Mouse (Mus musculus): ENCODE results near the gene A4galt. TPM values are rescaled to one million over a fixed set of nuclear protein-coding genes. Genes with fewer than 3 reads are reported as not detected.

The A4galt gene
- polyA plus RNA-seq, 1 experiment from 2014 or later: 0.28 TPM

- no peak overlapping the region for H3K4me2 ChIP-seq (ENCODE audit: low read depth, low read length)
- H3K27ac ChIP-seq (replicated peaks; ENCODE audit: low read depth, low read length): no peak overlapping the region
- peaks cover 17% of the 10 kb centered on the region for H3K27me3 ChIP-seq (ENCODE audit: control insufficient read depth, insufficient read depth, low read length)
- no peak overlapping the region for H3K4me3 ChIP-seq (ENCODE audit: low read depth, low read length)
- DNase-seq (ENCODE audit: low spot score) (no peak), ATAC-seq (replicated peaks; ENCODE audit: insufficient number of reproducible peaks, low FRiP score, low TSS enrichment, low read depth) (no peak)
- H3K9me3 ChIP-seq (replicated peaks; ENCODE audit: control insufficient read depth, low read length): no peaks in the 10 kb centered on the region
- H3K4me1 ChIP-seq (ENCODE audit: control insufficient read depth, insufficient read depth, low read length): peaks cover 2% of the 10 kb centered on the region; the same call in 1 of the 2 replicates
- H3K36me3 ChIP-seq (replicated peaks; ENCODE audit: control insufficient read depth, insufficient read depth, low read depth, low read length): no peaks in the 10 kb centered on the region
- WGBS: 90% methylated on average over 12 of the region's 12 CpGs
- no peak overlapping the region for H3K9ac ChIP-seq (replicated peaks; ENCODE audit: low read length)
These were observed 1.9 kb downstream of the A4galt start for GRCm38 (mm10) chr15:83249535-83250287.

DNA sequence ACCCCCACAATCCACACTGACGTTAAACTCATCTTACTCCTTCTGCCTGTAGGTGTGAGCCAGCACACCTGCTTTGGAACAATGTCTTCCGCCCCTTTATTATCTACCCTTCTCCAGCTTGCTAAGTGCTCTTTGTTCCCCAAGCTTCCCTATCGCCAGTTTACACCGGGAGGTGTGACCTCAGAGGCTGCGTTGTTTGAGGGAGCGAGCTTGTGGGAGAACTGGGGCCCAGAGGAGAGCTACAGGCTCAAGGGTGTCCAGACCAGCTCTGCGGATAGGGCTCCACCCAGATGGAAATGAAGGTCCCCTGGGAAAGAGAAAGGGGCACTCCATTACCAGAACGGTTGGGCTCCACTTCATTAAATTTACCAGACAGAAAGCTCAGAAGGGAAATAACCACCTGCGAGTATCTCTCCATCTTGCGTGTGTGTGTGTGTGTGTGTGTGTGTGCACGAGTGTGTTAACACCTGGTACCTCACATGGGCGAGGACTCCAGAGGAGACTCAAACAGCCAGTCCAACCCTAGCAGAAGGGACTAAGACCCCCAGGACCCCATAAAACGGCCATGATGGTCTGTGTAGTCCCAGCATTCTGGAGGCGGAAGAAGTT, 3.2 kb downstream of the A4galt start:
- no peak overlapping the region for H3K4me3 ChIP-seq (ENCODE audit: low read depth, low read length)
- H3K9me3 ChIP-seq (replicated peaks; ENCODE audit: control insufficient read depth, low read length): no peaks in the 10 kb centered on the region
- no peak overlapping the region for H3K4me2 ChIP-seq (ENCODE audit: low read depth, low read length)
- WGBS: 66% methylated on average over 14 of the region's 14 CpGs
- H3K9ac ChIP-seq (replicated peaks; ENCODE audit: low read length): no peak overlapping the region
- H3K4me1 ChIP-seq (ENCODE audit: control insufficient read depth, insufficient read depth, low read length): peaks cover 2% of the 10 kb centered on the region; the same call in 1 of the 2 replicates
- ATAC-seq (replicated peaks; ENCODE audit: insufficient number of reproducible peaks, low FRiP score, low TSS enrichment, low read depth): no peak
- no peaks in the 10 kb centered on the region for H3K36me3 ChIP-seq (replicated peaks; ENCODE audit: control insufficient read depth, insufficient read depth, low read depth, low read length)
- H3K27me3 ChIP-seq (ENCODE audit: control insufficient read depth, insufficient read depth, low read length): peaks cover 17% of the 10 kb centered on the region
- H3K27ac ChIP-seq (replicated peaks; ENCODE audit: low read depth, low read length): no peak overlapping the region
- DNase-seq (ENCODE audit: low spot score): no peak

DNA sequence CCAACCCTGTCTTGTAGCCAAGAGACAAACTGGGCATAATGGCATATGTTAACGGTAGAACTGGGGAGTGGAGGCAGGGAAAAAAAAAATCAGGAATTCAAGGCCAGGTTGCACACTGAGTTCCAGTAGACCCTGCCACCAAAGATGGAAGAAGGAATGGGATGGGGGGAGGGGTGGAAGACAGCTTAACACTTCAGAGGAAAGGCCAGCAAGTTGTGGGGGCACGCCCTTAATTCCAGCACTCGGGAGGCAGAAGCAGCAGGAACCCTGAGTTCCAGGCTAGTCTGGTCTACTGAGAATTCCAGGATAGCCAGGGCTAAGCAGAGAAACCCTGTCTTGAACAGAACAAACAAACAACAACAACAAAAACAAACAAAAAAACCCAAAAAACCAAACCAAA, 7.2 kb downstream of the A4galt start:
- Histone ChIP-seq H3K4me1 (ENCODE audit: control insufficient read depth, insufficient read depth, low read length) (no peaks in the 10 kb centered on the region), H3K9me3 (replicated peaks; ENCODE audit: control insufficient read depth, low read length) (no peaks in the 10 kb centered on the region), H3K4me3 (ENCODE audit: low read depth, low read length) (no peak overlapping the region), H3K4me2 (ENCODE audit: low read depth, low read length) (no peak overlapping the region), H3K9ac (replicated peaks; ENCODE audit: low read length) (no peak overlapping the region), H3K36me3 (replicated peaks; ENCODE audit: control insufficient read depth, insufficient read depth, low read depth, low read length) (no peaks in the 10 kb centered on the region), H3K27me3 (ENCODE audit: control insufficient read depth, insufficient read depth, low read length) (no peaks in the 10 kb centered on the region), H3K27ac (replicated peaks; ENCODE audit: low read depth, low read length) (no peak overlapping the region)
- no peak for DNase-seq (ENCODE audit: low spot score)
- 71% methylated on average over 3 of the region's 3 CpGs for WGBS
- no peak for ATAC-seq (replicated peaks; ENCODE audit: insufficient number of reproducible peaks, low FRiP score, low TSS enrichment, low read depth)

GRCm38 (mm10) chr15:83241961-83242680, 9.5 kb downstream of the A4galt start:
- Histone ChIP-seq H3K9me3 (replicated peaks; ENCODE audit: control insufficient read depth, low read length) (no peaks in the 10 kb centered on the region), H3K9ac (replicated peaks; ENCODE audit: low read length) (no peak overlapping the region), H3K4me3 (ENCODE audit: low read depth, low read length) (no peak overlapping the region), H3K27ac (replicated peaks; ENCODE audit: low read depth, low read length) (no peak overlapping the region), H3K27me3 (ENCODE audit: control insufficient read depth, insufficient read depth, low read length) (no peaks in the 10 kb centered on the region), H3K4me2 (ENCODE audit: low read depth, low read length) (no peak overlapping the region), H3K4me1 (ENCODE audit: control insufficient read depth, insufficient read depth, low read length) (no peaks in the 10 kb centered on the region), H3K36me3 (replicated peaks; ENCODE audit: control insufficient read depth, insufficient read depth, low read depth, low read length) (no peaks in the 10 kb centered on the region)
- ATAC-seq (replicated peaks; ENCODE audit: insufficient number of reproducible peaks, low FRiP score, low TSS enrichment, low read depth): no peak
- WGBS: 78% methylated on average over 4 of the region's 4 CpGs
- no peak for DNase-seq (ENCODE audit: low spot score)

DNA sequence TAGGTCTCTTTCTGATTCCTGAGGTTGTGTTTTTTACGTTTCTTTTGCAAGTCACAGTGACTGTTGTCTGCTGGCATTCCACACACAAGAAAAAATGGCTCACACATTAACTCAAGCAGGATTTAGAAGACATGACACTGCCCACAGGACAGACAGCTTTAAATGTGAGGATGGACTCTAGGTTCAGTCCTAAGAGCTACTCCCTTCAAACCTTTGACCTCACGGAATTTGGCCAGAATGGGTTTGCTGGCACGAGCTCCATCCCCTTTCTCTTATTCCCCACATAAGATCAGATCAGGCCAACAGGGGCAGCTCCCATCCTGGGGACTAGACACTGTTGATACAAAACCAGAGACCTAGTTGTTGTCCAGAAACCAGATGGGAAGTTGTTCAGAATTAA, 10.1 kb downstream of the A4galt start:
- ATAC-seq (replicated peaks; ENCODE audit: insufficient number of reproducible peaks, low FRiP score, low TSS enrichment, low read depth) (no peak), DNase-seq (ENCODE audit: low spot score) (no peak)
- no peak overlapping the region for H3K27ac ChIP-seq (replicated peaks; ENCODE audit: low read depth, low read length)
- 85% methylated on average over 3 of the region's 3 CpGs for WGBS
- no peak overlapping the region for H3K9ac ChIP-seq (replicated peaks; ENCODE audit: low read length)
- H3K9me3 ChIP-seq (replicated peaks; ENCODE audit: control insufficient read depth, low read length): no peaks in the 10 kb centered on the region
- H3K27me3 ChIP-seq (ENCODE audit: control insufficient read depth, insufficient read depth, low read length): no peaks in the 10 kb centered on the region
- no peak overlapping the region for H3K4me3 ChIP-seq (ENCODE audit: low read depth, low read length)
- no peaks in the 10 kb centered on the region for H3K36me3 ChIP-seq (replicated peaks; ENCODE audit: control insufficient read depth, insufficient read depth, low read depth, low read length)
- H3K4me2 ChIP-seq (ENCODE audit: low read depth, low read length): no peak overlapping the region
- H3K4me1 ChIP-seq (ENCODE audit: control insufficient read depth, insufficient read depth, low read length): no peaks in the 10 kb centered on the region

GRCm38 (mm10) chr15:83237460-83238243, 13.9 kb downstream of the A4galt start:
- ATAC-seq (replicated peaks; ENCODE audit: insufficient number of reproducible peaks, low FRiP score, low TSS enrichment, low read depth) (no peak), DNase-seq (ENCODE audit: low spot score) (no peak)
- H3K9me3 ChIP-seq (replicated peaks; ENCODE audit: control insufficient read depth, low read length): no peaks in the 10 kb centered on the region
- no peak overlapping the region for H3K4me3 ChIP-seq (ENCODE audit: low read depth, low read length)
- no peak overlapping the region for H3K27ac ChIP-seq (replicated peaks; ENCODE audit: low read depth, low read length)
- H3K4me1 ChIP-seq (ENCODE audit: control insufficient read depth, insufficient read depth, low read length): no peaks in the 10 kb centered on the region
- WGBS: 72% methylated on average over 15 of the region's 15 CpGs
- H3K27me3 ChIP-seq (ENCODE audit: control insufficient read depth, insufficient read depth, low read length): no peaks in the 10 kb centered on the region
- no peak overlapping the region for H3K4me2 ChIP-seq (ENCODE audit: low read depth, low read length)
- no peak overlapping the region for H3K9ac ChIP-seq (replicated peaks; ENCODE audit: low read length)
- H3K36me3 ChIP-seq (replicated peaks; ENCODE audit: control insufficient read depth, insufficient read depth, low read depth, low read length): no peaks in the 10 kb centered on the region

DNA sequence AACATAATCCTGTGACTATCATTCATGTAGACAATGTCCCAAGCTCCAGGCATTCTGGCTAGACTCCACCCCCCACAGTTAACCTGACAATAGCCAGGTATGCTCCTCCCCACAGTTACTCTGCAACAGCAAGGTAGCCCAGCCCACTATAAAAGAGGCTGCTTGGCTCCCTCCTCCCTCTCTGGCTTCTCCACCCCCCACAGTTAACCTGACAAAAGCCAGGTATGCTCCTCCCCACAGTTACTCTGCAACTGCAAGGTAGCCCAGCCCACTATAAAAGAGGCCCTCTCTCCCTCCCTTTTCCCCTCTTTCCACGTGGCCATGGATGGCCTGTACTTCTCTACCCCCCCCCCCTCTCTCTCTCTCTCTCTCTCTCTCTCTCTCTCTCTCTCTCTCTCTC, 14.8 kb downstream of the A4galt start:
- Histone ChIP-seq H3K9ac (replicated peaks; ENCODE audit: low read length) (no peak overlapping the region), H3K4me1 (ENCODE audit: control insufficient read depth, insufficient read depth, low read length) (no peaks in the 10 kb centered on the region), H3K9me3 (replicated peaks; ENCODE audit: control insufficient read depth, low read length) (no peaks in the 10 kb centered on the region), H3K4me3 (ENCODE audit: low read depth, low read length) (no peak overlapping the region), H3K4me2 (ENCODE audit: low read depth, low read length) (no peak overlapping the region), H3K36me3 (replicated peaks; ENCODE audit: control insufficient read depth, insufficient read depth, low read depth, low read length) (no peaks in the 10 kb centered on the region), H3K27me3 (ENCODE audit: control insufficient read depth, insufficient read depth, low read length) (no peaks in the 10 kb centered on the region), H3K27ac (replicated peaks; ENCODE audit: low read depth, low read length) (no peak overlapping the region)
- ATAC-seq (replicated peaks; ENCODE audit: insufficient number of reproducible peaks, low FRiP score, low TSS enrichment, low read depth) (no peak), DNase-seq (ENCODE audit: low spot score) (no peak)
- 0% methylated on average over 1 of the region's 1 CpGs for WGBS

All from embryonic facial prominence, embryonic 11.5 days (tissue).